Mouse (Mus musculus) layer of hippocampus, adult 9-10 months (tissue): ENCODE data around the gene Pemt.
"Not testable (repeated sequence)": the region's sequence is repeated elsewhere in the genome, so short reads cannot be mapped to it uniquely, and the experiment has no call there.

ENCODE experiments used
- DNase-seq: peaks from one replicate; pipeline ENCODE4 v3.0.0; 2022; ENCODE audit warnings: low spot score

The Pemt gene

DNA sequence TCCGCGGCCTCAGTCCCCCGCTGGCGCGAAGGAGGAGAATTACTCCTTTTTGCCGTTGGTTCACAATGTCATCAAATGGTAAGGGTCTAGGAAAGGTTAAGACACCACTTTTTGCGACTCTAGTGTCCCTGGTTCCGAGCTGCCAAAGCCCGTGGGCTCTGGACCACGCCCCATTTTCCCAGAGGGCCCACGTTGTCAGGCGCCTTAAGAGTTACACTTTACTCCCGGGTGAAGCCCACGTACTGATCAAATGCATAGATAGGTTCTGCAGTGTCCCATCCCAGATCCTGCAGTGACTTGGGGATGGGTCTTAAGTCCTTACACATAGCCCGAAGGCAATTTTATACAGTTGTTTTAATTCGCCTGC lies 97.9 kb downstream of the Pemt start:
- no peak for DNase-seq

DNA sequence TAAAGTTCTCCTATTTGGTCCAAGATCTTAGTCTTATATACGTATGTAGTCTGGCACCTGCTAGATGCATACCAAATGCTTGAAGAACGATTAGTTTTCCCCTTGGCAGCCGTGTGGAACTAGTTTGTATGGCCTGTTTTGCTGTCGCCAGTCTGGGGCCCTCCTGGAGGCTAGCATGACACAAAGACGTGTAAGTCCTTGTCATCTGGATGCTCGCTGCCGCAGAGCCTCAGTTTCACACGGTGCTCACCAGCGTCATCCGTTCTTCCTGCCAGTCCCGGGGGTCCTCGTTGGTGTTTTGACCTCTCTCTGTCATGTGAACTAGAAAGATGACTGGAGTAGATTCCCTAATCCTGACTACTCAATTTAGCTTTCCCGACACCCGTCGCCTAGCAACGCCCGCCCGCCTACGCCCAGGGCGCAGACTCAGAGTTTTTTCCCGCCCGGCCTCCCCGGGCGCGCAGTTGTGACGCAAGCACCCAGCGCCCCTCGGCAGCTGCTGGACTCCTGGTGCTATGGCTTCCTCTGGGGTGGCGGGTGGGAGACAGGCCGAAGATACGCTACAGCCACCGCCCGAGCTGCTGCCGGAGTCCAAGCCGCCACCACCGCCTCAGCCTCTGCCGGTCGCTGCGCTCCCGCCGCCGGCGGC lies 98.4 kb downstream of the Pemt start, which contains the start of gene Med9:
Gene Med9, plus strand, starts transcription at position 455 of the 649 bp plus-strand sequence.
- DNase-seq, result peak; percentile 82

DNA sequence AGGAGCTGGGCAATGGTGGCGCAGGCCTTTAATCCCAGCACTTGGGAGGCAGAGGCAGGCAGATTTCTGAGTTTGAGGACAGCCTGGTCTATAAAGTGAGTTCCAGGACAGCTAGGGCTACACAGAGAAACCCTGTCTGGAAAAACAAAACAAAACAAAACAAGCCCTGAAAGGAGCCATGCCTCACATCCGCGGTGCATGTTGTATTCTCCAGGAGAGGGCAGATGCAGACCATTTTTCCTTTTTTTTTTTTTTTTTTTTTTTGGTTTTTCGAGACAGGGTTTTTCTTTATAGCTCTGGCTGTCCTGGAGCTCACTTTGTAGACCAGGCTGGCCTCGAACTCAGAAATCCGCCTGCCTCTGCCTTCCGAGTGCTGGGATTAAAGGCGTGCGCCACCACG lies 101.4 kb downstream of the Pemt start:
- not testable (repeated sequence) for DNase-seq

DNA sequence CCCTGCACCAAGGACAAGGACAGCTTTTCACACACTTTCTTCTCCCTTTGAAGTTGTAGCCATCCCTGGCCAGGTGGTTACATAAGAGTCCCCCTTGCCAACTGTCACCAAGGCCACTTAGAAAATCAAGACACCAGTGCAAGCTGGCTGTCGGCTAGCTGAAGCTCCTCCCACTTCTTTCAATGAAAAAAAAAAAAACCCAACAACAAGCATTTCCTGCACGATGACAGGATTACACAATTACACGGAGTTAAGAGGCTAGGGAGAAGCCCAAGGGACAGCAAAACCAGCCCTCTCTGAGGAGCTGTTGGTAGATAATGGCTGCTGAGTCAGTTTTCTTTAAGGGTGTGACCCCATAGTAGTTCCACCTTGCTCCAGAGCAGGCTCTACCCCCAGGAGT lies 104.9 kb downstream of the Pemt start:
- no peak for DNase-seq

DNA sequence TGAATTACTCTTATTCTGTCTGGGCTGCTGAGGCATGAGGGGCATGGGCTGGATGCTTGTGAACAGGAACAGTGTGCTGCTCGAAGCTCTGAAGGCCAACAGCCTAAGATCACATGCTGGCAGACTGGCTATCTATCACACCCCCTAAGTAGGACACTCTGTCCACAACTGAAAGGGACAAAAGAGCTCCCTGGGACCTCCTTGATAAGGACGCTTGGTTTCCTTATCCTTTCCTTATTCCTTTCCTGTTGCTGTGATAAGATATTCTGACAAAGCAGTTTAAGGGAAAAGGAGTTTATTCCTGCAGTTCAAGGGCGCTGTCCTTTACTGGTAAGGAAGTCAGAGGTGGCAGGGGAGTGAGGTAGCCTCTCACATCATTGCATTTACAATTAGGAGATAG lies 105.6 kb downstream of the Pemt start:
- DNase-seq, result no peak

DNA sequence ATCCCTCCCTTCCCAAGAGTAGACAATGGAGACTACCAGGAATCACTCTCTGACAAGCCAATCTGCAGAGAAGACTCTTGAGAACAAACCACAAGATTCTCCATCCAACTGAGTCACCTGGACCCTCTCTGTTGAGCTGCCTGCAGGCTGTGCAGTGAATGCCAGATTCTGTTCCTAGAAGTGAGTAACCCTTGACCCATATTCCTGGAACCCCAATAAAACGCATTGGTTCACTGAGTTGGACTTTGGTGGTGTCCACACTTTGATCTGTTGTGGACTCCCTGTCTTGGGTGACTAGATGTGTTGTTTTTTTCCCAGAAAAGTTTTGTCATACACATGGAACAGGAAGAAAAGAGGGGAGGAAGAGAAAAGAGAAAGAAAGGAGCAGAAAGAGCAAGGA lies 106.5 kb downstream of the Pemt start:
- DNase-seq, result no peak

DNA sequence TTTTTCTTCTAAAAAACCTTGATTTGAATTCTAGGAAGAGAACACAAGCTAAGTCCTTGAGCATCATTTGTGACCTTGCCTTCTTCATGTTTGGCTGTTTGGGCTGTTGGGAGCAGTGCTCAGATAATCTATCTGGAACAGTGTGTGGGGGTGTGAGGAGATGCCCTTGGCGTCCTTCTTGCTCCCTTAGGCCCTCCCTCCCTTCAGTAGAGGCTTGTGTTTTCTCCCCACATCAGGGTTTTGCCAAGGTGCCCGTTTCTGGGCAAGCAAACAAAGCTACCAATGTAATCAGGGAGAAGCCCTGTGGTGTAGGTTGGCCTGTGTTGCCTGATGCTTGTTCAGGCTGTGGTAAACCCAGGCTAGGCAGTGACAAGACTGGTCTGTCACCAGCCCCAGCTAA lies 108.7 kb downstream of the Pemt start:
- DNase-seq, result no peak

DNA sequence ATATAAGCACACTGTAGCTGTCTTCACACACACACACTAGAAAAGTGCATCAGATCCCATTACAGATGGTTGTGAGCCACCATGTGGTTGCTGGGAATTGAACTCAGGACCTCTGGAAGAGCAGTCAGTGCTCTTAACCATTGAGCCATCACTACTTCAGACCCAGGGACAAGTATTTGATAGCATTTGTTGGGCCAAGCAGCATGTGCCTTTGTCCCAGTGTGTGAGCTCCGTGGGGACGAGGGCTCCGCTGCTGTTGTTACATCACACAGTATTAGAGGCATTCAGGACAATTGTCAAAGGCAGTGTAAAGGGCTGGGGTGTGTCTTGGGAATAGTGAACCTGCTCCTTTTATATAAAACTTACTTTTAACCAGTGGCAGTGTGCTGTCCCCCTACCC lies 109.3 kb downstream of the Pemt start:
- no peak for DNase-seq

DNA sequence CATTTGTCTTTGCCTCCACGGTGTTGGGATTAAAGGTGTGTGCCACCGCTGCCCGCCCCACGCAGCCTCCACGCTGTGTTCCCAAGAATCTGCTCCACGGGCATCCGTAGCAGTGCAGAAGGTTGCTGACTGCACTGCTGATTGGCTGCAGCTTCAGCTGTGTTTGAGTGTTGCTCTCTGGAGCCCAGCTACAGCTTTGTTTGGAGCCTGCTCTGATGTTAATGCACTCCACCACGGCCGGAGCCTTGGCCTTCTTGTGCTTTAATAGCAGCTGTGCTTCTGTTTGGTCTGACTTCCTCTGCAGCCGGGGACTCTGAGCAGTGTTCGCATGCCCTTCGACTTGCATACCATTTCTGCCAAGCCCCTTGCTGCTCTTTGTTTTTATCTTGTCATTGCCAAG lies 112.3 kb downstream of the Pemt start:
- DNase-seq, result no peak

DNA sequence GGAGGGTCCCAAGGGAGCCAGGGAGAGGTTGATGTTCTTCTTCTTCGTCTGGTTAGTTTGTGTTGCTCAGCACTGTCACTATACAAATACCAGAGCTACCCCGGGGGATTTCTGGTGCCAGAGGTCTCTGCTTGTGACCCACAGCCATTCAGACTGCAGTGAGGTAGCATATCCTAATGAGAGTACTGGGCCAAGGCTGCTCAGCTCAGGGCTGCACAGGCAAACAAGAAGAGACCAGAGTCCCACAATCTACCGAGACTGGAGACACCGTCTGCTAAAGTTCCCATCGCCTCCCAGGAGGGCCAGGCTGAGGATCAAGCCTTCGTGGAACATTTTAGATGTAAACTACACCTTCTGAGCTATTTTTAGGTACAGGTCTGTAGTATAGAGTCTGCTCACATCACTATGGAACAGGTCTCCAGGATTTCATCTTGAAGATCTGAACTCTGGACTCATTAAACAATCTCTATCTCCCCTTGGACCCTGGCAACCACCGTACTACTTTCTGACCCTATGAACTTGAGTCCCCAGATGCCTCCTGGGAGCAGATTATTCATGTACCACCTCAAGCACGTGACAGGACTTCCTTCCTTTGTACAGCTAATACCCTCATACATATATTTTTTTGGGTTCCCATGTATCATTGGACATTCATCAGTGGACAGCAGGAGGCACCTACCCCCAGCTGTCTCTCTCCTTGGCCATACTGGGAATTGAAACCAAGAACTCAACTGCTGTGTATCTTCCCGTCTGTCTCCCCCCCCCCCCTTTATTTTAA lies 113.5 kb downstream of the Pemt start:
- DNase-seq, result no peak

DNA sequence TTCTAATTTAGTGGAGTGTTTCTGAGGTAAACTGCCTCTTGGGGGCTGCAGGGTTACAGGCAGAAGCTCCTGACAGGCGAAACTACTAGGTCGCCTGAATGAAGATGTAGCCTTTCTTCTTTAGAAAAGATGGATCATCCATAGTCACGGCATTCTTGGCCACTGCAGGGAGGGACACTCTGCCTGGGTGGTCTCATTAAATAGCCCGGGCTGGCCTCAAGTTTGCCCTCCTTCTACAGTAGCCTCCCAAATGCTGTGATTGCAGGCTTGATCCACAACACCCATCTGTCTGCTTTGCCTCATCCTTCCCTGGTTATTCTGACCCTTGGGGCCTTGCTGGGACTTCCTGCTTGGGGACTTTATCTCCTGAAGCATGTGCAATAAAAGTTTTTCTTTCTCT lies 116.3 kb downstream of the Pemt start:
- DNase-seq, result no peak

DNA sequence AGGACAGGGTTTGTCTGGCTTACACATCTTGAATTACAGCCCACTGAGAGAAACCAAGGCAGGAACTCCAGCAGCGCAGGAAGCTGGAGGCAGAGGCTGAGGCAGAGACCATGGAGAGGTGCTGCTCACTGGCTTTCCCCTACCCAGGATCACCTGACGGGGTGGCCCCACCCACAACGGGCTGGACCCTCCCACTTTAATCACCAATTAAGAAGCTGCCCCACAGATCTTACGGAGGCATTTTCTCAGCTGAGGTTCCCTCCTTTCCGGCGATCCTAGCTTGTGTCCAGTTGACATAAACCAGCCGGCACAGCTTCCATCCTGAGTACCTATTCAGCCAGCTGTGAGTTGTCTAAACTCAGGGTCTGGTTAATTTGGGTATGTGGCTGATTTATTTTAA lies 125.0 kb downstream of the Pemt start:
- DNase-seq, result no peak
